Mouse (Mus musculus) heart, postnatal 4 days (tissue): ENCODE measurements around the gene Arid1b. TPM values are rescaled to one million over a fixed set of nuclear protein-coding genes. Genes with fewer than 3 reads are reported as not detected.

ENCODE experiments used
- DNase-seq: peaks from one replicate; pipeline ENCODE4 v3.0.0; 2021
- total RNA-seq, 2 experiments: library from RNA; stranded (reverse); gene quantifications; 2 replicates each; pipeline ENCODE4 v1.2.3; 2021

Arid1b gene
- total RNA-seq, 2 experiments from 2014 or later, result 40.5 to 41.6 TPM

- no peak for DNase-seq
These were observed 293.5 kb downstream of the Arid1b start for GRCm38 (mm10) chr17:5287641-5288040.

- DNase-seq, result no peak
These were observed 299.8 kb downstream of the Arid1b start for GRCm38 (mm10) chr17:5293653-5294584.

DNA sequence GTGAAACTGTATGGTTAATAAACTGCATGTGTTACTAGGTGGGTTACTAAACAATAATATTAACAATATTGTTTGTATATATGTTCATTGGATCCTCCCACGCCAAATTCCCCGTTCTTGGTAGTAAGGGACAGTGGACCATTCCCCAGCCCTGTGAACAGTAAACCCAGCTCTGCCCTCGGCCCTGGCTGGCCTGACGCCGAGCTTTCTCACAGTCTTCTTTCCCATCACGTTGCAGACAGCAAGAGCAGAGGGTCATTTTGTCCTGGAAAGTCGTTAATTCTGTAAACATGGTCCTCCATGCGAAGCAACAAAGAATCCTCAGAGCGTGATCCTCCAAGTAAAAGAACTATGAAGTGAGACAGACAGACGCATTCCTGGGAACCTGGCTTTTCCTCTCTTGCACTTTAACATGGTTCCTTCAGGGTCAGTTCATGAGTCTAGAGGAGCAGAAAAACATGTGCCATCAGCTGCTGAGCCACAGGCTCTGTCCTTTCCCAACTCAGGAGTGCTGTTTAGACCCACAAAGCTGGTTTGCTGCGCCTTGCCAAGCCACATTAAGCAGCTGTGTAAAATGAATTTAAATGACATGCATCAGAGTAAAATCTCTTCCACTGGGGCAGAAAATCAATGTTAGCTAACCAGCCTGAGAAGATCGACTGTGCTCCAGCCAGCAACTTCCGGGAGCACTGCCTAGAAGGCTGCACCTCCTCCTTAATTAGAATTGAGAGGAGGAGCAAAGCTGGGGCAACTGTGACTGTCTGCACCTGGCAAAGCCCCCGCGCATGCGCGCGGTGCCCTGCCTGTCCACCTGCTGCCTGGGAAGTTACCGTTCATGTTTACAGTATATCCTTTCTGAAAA is 301.2 kb downstream of the Arid1b start:
- no peak for DNase-seq

DNA sequence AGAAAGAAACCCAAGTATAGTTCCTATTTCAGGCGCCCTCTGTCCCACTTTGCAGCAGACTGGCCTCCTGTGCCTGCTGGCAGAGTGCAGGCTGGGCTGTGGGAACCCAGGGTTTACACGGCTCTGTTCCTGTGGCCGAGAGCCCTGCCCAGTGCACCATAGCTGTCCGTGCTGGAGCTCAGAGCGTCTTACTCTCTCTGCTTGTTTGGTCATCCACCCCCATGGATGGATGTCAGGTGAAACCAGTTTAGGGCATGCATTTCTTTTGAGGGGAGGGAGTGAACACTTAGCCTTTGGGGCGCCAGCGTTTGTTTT is 301.8 kb downstream of the Arid1b start:
- DNase-seq, result no peak

DNA sequence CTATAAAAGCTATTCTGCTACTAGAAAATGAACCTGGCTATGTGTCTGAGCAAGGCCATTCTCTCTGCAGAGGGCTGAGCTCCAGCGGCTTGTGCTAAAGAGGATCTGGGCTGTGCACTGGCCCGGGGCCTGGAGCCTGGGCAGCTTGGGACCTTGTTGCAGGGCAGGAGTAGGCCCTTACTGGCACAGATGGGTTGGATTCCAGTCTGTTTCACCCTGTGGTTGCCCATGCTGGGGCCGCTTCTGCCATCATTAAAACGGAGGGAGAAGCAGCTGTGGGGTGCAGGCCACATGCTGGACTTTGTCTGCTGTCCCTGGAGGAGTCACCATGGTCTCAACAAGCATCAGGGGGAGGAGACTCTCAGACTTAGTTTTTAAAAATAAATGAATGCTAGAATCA is 303.4 kb downstream of the Arid1b start:
- DNase-seq, result no peak

- no peak for DNase-seq
These were observed 303.9 kb downstream of the Arid1b start for GRCm38 (mm10) chr17:5297984-5298383.

GRCm38 (mm10) chr17:5298891-5299559 is 304.9 kb downstream of the Arid1b start:
- peak; percentile 42 for DNase-seq

DNA sequence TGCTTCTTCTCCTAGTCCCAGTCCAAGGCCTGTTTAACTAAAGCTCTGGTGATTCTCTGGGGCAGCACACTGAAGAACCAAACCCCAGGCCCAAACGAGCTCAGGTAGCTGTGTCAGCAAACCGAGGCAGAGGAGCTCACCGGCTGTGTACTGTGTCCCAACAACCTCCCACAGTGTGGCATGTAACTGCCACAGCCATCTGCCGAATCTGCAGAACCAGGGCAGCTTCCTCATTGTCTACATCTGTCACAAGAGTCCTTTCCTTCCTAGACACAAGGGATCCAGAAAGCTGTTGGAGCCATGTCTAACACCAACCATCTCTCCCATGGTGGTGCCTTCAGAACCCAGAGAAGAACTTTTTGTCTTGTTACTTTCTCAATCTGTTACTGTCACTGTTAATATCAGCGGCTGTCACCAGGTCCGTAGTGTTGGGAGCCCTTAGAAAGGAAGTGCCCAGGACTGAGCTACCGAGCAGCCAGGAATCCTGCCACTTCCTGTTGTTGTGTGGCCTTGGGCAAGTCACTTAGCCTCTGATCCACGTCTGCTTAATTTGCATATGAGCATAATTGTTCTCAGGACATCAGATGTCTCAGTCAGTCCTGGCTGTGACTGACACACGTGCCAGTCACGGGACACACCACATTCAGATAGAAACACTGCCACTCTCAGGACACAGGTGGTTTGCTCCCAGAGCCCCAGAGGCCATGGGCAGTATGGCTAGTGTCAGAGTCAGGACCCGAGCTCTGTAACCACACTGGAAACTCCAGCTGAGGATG is 309.0 kb downstream of the Arid1b start:
- DNase-seq, result no peak

- no peak for DNase-seq
These were observed 311.8 kb downstream of the Arid1b start for GRCm38 (mm10) chr17:5305783-5306477.

GRCm38 (mm10) chr17:5309930-5310329 is 315.8 kb downstream of the Arid1b start:
- DNase-seq, result no peak

- no peak for DNase-seq
These were observed 316.3 kb downstream of the Arid1b start for GRCm38 (mm10) chr17:5310425-5310888.

DNA sequence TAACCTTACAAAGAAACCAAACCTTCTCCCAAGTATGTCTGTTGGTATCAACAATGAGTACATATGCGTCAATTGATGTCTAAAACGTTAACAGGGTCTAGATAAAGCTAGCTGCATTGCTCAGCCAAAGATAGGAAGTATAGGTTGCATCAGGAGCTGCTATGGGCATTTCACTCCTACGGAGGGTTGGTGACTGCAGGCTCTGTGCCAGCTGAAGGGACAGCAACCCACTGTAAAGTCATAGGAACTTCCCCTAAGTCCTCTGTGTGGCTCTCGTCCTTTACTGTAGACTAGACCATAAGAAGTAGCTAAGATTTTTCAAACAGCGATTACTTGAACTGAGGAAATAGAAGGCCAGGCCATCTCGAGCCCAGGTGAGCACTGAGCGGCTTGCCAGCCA is 316.9 kb downstream of the Arid1b start:
- no peak for DNase-seq

DNA sequence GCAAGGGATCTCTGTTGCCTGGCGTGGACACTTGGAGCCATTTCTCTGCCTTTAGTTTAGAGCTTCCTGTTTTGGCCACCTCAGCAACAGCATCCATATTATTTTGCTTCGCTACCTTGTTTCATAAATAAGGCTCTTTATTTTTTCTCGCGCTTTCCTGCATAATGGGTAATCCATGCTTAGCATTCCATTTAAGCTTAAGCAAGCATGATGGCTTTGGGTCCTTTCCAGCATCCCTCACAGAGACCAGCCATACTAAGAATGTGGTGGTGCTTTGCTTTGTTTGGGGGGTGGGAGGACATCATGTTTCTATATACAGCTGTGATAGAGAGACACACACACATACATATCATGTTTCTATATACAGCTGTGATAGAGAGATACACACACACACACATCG is 318.2 kb downstream of the Arid1b start:
- DNase-seq, result no peak

- no peak for DNase-seq
These were observed 320.6 kb downstream of the Arid1b start for GRCm38 (mm10) chr17:5314735-5315134.

GRCm38 (mm10) chr17:5316489-5316888 is 322.4 kb downstream of the Arid1b start:
- no peak for DNase-seq

DNA sequence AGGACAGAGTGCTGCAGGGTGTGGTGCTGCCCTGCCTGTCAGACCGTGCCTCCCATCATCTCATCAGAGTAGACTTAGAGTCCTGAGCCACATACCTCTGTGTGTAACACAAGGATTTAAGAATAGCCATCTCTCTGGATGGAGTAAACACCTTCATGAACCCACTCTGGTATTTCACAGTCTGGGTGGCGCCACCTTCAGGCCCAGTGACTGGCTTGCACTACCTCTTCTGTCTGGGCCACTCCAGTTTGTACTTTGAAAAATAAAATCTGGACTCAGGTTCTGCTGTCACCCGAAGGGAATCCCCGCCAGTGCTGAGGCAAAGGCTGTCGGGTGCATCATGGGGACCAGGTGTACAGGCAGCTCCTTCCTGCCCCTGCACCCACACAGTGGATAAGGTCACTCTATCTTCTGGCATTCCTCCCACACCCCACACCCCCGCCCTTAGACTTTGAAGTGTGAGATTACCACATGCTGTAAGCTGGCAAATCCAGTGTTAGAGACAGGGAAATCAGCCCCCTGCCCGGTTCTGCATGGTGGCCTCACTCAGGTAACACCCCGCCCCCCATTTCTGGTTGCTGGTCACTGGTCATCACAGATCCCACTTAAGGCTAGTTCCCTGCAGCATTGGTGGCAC is 327.6 kb downstream of the Arid1b start:
- DNase-seq, result no peak

GRCm38 (mm10) chr17:5322594-5322993 is 328.5 kb downstream of the Arid1b start:
- DNase-seq, result no peak

DNA sequence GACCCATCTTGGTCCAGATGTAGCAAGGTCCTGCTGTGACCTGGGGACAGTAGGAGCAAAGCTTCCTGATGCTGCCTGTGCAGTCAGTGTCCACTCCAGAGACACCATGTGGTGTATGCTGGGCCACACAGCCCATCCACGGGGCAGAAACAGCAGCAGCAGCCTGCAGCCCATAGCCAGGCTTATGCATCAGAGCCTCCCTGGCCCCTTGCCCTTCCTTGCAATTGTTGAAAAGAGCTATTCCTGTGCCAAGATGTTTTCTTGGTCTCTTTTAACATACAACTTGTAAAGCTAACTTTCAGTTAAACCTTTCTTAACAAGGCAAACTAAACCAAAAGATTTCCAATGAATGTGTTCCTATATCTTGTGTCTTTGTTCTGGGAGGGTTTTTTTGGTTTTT is 329.6 kb downstream of the Arid1b start:
- DNase-seq, result peak; percentile 52

- DNase-seq, result peak; percentile 72
These were observed 330.2 kb downstream of the Arid1b start for GRCm38 (mm10) chr17:5324236-5324876.

DNA sequence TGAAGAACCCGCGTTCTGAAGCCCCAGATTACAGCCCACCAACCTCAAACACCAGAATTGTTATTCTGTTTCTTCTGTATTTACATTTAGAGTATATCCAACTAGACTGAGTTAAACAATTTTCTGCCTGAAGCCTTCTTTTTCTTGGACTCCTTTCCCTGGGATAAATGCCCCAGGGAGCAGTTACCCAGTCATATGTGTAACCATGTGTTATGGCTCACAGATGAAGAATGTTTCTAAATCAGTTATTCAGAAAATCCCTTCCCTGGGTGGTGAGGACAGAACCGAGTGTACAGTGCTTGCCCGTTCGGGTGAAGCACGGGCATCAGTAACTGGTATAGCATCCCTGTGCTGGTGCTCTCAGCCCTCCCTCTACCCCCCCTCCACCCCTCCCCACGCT is 332.6 kb downstream of the Arid1b start:
- no peak for DNase-seq
